Mouse (Mus musculus) CD4-positive, CD25-positive, alpha-beta regulatory T cell, adult 9 weeks (primary cell): Measurements from ENCODE around the gene Ranbp10. TPM values are rescaled to one million over a fixed set of nuclear protein-coding genes. Genes with fewer than 3 reads are reported as not detected.

Experiments used
- polyA plus RNA-seq: library from polyadenylated mRNA; unstranded; fragments of 100-300 nt; shearing (Covaris generic); gene quantifications from one replicate; pipeline ENCODE4 v1.2.1, GENCODE M21; 2017

Ranbp10 gene
- 34.6 TPM for polyA plus RNA-seq

DNA sequence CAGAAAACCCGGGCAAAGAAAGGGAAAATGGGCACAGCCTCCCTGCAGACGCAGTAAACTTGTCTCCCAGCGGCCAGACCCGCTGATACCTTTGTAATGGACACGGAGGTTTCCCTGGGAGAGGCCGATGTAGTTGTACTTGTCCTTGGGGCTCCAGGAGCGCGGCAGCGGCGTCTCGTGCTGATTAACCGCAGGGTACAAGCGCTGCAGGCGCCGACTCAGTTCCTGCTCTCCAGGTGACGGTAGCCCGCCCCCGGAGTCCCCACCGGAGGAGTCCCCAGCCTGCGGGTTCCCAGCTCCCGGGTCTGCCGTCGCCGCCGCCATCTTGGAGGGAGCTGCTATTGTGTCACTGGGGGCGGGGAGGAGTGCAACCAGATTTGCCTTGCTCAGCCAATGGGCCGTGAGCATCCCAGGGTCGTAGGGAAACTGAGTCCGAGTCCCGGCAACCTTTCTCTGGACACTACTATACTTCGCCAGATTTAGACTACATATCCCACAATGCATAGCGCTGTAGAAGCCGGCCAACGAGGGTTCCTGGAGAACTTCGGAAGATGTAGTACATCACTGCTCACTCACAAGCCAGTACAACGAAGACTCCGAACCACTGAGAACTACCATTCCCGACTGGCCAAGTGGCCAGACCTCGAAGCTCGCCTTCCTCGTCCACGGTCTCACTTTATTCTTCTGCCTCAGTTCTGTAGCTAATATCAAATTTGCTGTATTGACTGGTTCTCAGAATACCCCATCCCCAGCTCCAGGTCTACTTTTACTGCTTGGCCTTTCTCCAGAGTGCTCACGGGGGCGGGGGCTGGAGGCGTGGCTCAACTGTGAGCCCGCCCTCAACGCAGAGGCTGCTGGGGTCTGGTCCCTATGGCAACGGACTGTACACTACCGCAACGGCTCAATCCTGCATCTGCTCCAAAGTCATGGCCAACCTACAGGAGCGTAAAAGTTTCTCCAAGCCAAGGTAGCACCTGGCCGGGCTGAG is at the start of gene Ranbp10, which contains the start of gene Tsnaxip1:
Gene Ranbp10, minus strand, starts transcription at position 490 of the 988 bp plus-strand sequence.
Gene Tsnaxip1, plus strand, starts transcription at position 871 of the 988 bp plus-strand sequence.

DNA sequence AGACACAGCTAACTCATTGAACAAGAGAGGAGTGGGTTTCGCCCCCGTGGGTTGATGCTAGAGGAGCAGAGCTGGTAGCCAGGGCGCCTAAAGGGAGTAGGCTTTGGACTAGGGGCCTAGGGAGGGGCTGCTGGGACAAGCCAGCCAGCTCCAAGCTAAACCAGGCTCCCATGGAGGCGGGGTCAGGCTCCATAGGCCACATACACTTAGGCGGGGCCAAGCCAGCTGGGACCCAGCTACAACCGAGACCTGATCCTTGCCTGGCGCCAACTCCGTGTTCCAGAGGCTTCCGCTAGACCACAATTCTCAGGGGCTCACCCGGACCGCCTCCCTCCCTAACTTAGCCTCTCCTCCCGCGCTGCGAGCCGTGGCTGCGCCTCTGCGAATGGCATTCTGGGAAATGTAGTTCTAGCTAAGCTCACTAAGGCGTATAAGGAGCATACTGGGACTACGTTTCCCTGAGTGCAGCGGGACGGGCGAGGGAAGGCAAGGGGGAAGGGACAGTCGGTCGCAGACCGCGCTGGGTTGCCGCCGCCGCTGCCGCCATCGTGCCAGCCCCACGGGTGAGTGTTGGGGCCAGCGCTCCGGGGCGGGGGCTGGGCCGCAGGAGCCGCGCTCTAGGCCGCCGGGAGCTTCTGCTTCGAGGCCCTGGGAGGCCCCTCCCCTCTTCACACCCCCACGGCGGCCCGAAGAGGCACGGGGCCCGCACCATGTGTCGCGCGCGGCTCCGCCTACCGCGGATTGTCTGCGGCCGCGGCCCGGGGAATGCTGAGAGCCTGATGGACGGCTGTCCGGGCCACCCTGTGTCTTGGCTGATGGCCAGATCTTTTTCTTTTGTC is 33.2 kb upstream of the Ranbp10 start, which contains the start of gene Nutf2:
Gene Nutf2, plus strand, starts transcription at position 438 of the 839 bp plus-strand sequence.

DNA sequence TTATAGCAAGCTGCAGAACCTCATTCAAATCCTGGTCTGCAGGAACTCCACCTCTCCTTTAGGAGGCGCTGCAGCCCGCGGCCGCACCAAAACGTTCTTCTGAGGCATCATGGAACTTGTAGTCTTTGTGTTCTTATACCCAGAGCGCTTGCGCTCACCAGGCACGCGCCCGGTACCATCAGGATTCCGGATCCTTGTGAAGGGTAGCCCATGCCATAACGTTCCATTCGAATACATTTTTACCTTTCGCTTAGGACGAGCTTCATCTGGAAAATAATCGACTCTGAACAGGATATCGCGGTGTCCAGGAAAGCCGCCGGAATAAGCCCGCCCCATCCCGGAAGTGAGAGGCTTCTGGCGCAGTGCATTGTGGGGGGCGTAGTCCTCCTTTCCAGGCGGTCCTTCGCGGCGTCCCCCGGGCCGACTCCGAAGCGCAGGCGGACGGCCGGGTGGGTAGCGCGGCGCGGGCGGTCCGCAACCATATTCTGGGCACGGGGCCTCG is 27.6 kb upstream of the Ranbp10 start, which contains the start of gene Thap11:
Gene Thap11, plus strand, starts transcription at position 418 of the 502 bp plus-strand sequence.

DNA sequence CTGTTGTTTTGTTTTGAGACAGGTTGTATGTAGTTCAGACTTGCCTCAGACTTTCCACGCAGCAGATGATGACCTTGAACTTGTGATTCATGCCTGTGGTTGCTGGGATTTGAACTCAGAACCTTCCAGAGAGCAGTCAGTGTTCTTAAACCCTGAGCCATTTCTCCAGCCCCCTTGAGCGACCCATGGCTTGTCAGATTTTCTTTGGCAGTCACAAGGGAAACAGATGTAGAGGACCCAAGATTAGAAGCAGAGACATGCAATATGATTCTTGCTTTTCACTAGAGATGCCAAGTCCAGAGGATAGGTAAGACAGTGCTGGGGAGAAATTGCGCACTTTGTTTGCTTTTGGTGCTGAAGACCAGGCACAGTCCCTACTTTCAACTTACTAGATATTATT is 26.0 kb upstream of the Ranbp10 start, which contains the start of gene Cenpt:
Gene Cenpt, minus strand, starts transcription at position 101 of the 400 bp plus-strand sequence.

DNA sequence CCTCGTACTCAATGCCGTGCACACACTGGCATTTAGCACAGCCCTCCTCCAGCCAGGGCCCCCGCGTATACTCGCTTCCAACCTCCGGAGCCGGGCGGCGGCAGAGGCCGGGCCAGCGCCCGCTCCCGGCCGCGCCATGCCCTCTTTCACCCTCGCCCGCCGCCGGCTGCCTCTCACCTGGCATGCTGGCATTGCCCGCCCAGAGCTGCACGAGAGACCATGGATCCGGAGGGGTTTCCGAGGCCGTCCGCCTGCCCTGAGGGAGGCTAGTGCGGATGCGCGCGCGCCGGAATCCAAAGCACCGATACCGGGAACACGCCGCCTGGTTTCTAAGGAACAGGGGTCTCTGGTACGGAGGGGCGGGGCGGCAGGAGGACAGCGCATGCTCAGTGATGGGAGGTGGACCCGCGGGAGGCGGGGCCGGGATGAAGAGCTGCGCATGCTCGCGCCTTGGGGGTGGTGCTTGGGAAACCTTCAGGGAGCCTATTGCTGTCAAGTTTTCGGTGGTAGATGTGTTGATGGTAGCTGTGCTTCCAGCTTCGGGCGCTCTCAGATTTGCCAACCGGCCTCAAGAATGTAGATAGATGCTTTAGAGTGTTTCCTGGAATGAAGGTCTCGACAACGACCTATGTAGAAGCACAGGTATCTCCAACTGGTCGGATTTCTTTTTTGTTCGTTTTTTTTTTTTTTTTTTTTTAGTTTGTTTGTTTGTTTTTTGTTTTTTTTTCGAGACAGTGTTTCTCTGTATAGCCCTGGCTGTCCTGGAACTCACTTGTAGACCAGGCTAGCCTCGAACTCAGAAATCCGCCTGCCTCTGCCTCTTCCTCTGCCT is 68.7 kb downstream of the Ranbp10 start, which contains the start of gene Gfod2:
Gene Gfod2, minus strand, starts transcription at position 388 of the 832 bp plus-strand sequence.

Other genes with a start within 250 kb of the Ranbp10 start
- 11.5 TPM for gene Ripor1, start 222.1 kb downstream of the Ranbp10 start, polyA plus RNA-seq
- gene Ctcf, start 190.8 kb downstream of the Ranbp10 start, polyA plus RNA-seq: 33.9 TPM
- 0.72 TPM for gene Agrp, start 190.0 kb downstream of the Ranbp10 start, polyA plus RNA-seq
- gene Carmil2, start 141.1 kb downstream of the Ranbp10 start, polyA plus RNA-seq: 12.1 TPM
- gene Acd, start 126.2 kb downstream of the Ranbp10 start, polyA plus RNA-seq: 95.6 TPM
- 10.6 TPM for gene Pard6a, start 126.2 kb downstream of the Ranbp10 start, polyA plus RNA-seq
- gene 4933405L10Rik, start 119.7 kb downstream of the Ranbp10 start, polyA plus RNA-seq: not detected
- gene Enkd1, start 119.1 kb downstream of the Ranbp10 start, polyA plus RNA-seq: 3.4 TPM
- gene Gfod2, start 68.7 kb downstream of the Ranbp10 start, polyA plus RNA-seq: 5.5 TPM
- not detected for gene Tsnaxip1, start 381 bp upstream of the Ranbp10 start, polyA plus RNA-seq
- gene Cenpt, start 25.9 kb upstream of the Ranbp10 start, polyA plus RNA-seq: 20.2 TPM
- 7.6 TPM for gene Thap11, start 27.8 kb upstream of the Ranbp10 start, polyA plus RNA-seq
- gene Nutf2, start 33.2 kb upstream of the Ranbp10 start, polyA plus RNA-seq: 17.9 TPM
- gene Edc4, start 53.5 kb upstream of the Ranbp10 start, polyA plus RNA-seq: 105 TPM
- gene Nrn1l, start 66.2 kb upstream of the Ranbp10 start, polyA plus RNA-seq: 2.1 TPM
- gene Pskh1, start 73.1 kb upstream of the Ranbp10 start, polyA plus RNA-seq: 28.0 TPM
- 2.8 TPM for gene Ctrl, start 106.5 kb upstream of the Ranbp10 start, polyA plus RNA-seq
- 552 TPM for gene Psmb10, start 111.1 kb upstream of the Ranbp10 start, polyA plus RNA-seq
- gene Lcat, start 116.0 kb upstream of the Ranbp10 start, polyA plus RNA-seq: 0.55 TPM
- gene Slc12a4, start 138.7 kb upstream of the Ranbp10 start, polyA plus RNA-seq: 7.0 TPM
- gene Dpep3, start 152.1 kb upstream of the Ranbp10 start, polyA plus RNA-seq: not detected
- 26.0 TPM for gene Dus2, start 164.0 kb upstream of the Ranbp10 start, polyA plus RNA-seq
- gene Dpep2nb, start 178.6 kb upstream of the Ranbp10 start, polyA plus RNA-seq: not detected
- gene Ddx28, start 184.5 kb upstream of the Ranbp10 start, polyA plus RNA-seq: 6.7 TPM
- gene Nfatc3, start 231.5 kb upstream of the Ranbp10 start, polyA plus RNA-seq: 36.8 TPM